Mouse (Mus musculus) liver, postnatal 0 days (tissue): ENCODE measurements at regions not wholly inside any gene's neighbourhood (a gene's known extent, or its start where the extent isn't known, plus 50 kb on each side); places are given as distances from the start of the nearest gene placed in this dataset.

Source experiments
- CTCF ChIP-seq: sonication (generic); IDR thresholded peaks from 2 replicates; pipeline ENCODE4 v1.5.1; 2016; ENCODE audit warnings: antibody characterized with exemption, low read depth
- EP300 ChIP-seq: IDR thresholded peaks from 2 replicates; pipeline ENCODE4 v1.6.1; 2016; ENCODE audit warnings: antibody characterized with exemption, low read depth, mild to moderate bottlenecking

DNA sequence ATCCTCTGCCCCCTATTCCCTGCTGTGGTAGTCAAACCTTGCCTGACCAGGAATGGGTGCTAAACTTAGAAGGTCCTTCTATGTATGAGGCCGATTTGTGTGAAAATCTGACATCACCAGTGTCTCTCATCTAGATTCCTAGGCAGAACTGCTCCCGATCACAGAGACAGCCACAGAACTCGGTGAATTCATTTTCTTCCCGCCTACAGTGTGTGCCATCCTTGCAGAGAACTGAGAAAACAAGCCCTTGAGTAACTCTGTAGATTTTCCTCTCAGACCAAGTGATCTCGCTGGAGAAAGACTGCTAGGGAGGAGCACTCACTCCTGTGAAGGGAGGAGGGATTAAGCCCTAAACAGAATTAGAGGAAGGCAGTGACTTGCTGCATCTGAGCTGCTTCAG lies 89.3 kb downstream of the Fam168b start:
- TF ChIP-seq CTCF (no peak), EP300 (no peak)
